Mouse (Mus musculus) neural tube, embryonic 15.5 days (tissue): ENCODE measurements around the gene Irf8. TPM values are rescaled to one million over a fixed set of nuclear protein-coding genes. Genes with fewer than 3 reads are reported as not detected.
"Not testable (repeated sequence)": the region's sequence is repeated elsewhere in the genome, so short reads cannot be mapped to it uniquely, and the experiment has no call there.

Source experiments
- ATAC-seq: fragments of 200-750 bp; cut with Nextera tagmentation; 2 replicates; pipeline ENCODE4 v1.8.0; 2017; ENCODE audit warnings: mild to moderate bottlenecking, moderate TSS enrichment, moderate library complexity; ENCODE audit not compliant: low FRiP score
- H3K27ac ChIP-seq: fragments of 300-500 bp; sonication (generic); replicated peaks from 2 replicates; pipeline ENCODE4 v1.5.1; 2015; ENCODE audit warnings: mild to moderate bottlenecking, inconsistent platforms
- H3K27me3 ChIP-seq: fragments of 300-500 bp; sonication (generic); replicated peaks from 2 replicates; pipeline ENCODE4 v1.6.1; 2015; ENCODE audit warnings: inconsistent platforms
- H3K36me3 ChIP-seq: fragments of 300-500 bp; sonication (generic); 2 replicates; pipeline ENCODE4 v1.6.1; 2015; ENCODE audit warnings: inconsistent platforms
- H3K4me1 ChIP-seq: fragments of 300-500 bp; sonication (generic); 2 replicates; pipeline ENCODE4 v1.6.1; 2015; ENCODE audit warnings: inconsistent platforms
- H3K4me2 ChIP-seq: fragments of 300-500 bp; sonication (generic); 2 replicates; pipeline ENCODE4 v1.6.1; 2015; ENCODE audit warnings: inconsistent platforms, mild to moderate bottlenecking, moderate library complexity
- H3K4me3 ChIP-seq: fragments of 300-500 bp; sonication (generic); replicated peaks from 2 replicates; pipeline ENCODE4 v1.5.1; 2015; ENCODE audit warnings: mild to moderate bottlenecking, inconsistent platforms
- H3K9ac ChIP-seq: fragments of 300-500 bp; sonication (generic); replicated peaks from 2 replicates; pipeline ENCODE4 v1.6.1; 2015; ENCODE audit warnings: mild to moderate bottlenecking, inconsistent platforms
- H3K9me3 ChIP-seq: fragments of 300-500 bp; sonication (generic); replicated peaks from 2 replicates; pipeline ENCODE4 v1.6.1; 2016; ENCODE audit warnings: inconsistent platforms
- WGBS: fragments of 180-500 bp; shearing (Covaris S2); methylation state at CpG from one replicate; pipeline ENCODE4 v1.1.7; 2015; ENCODE audit warnings: mixed read lengths; 5-methylcytosine and 5-hydroxymethylcytosine counted together
- polyA plus RNA-seq: library from polyadenylated mRNA; unstranded; fragments of >200 nt; fragmentation: Nextera tagmentation; extraction: Ambion mirVana; gene quantifications from 2 replicates; pipeline ENCODE4 v1.2.1, GENCODE M21; 2015

Irf8 gene
- polyA plus RNA-seq, 1 experiment from 2014 or later, result 4.9 TPM

DNA sequence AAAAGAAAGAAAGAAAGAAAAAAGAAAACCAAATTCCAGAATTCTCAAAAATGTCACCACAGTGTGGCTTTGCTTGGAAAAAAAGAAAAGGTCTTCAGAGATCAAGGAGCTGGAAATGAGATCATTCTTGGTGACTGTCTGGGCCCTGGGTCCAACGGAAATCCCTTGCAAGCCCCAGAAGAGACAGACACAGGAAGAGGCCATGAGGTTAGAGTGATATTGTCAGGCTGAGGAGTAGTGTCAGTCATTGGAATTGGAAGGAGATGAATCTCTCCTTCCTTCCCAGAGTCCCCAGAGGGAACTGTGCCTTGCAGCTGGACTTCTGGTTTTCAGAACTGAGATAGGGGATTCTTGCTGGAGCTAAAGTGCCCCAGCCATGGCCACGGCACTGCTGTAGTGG lies 36.6 kb upstream of the Irf8 start:
- H3K36me3 ChIP-seq, result no peaks in the 10 kb centered on the region
- no peaks in the 10 kb centered on the region for H3K27me3 ChIP-seq
- 82% methylated on average over 2 of the region's 2 CpGs for WGBS
- no peak overlapping the region for H3K27ac ChIP-seq
- H3K9ac ChIP-seq, result no peak overlapping the region
- no peaks in the 10 kb centered on the region for H3K9me3 ChIP-seq
- H3K4me1 ChIP-seq, result peaks cover 9% of the 10 kb centered on the region; the same call in 1 of the 2 replicates
- no peak for ATAC-seq
- no peak overlapping the region for H3K4me3 ChIP-seq
- no peak overlapping the region for H3K4me2 ChIP-seq

- ATAC-seq, result no peak
- no peak overlapping the region for H3K4me3 ChIP-seq
- peaks cover 9% of the 10 kb centered on the region; the same call in 1 of the 2 replicates for H3K4me1 ChIP-seq
- H3K36me3 ChIP-seq, result no peaks in the 10 kb centered on the region
- no peak overlapping the region for H3K27ac ChIP-seq
- no peak overlapping the region for H3K9ac ChIP-seq
- H3K9me3 ChIP-seq, result no peaks in the 10 kb centered on the region
- no peak overlapping the region for H3K4me2 ChIP-seq
- WGBS, result 93% methylated on average over 4 of the region's 4 CpGs
- no peaks in the 10 kb centered on the region for H3K27me3 ChIP-seq
These were observed 36.1 kb upstream of the Irf8 start for GRCm38 (mm10) chr8:120700053-120700452.

DNA sequence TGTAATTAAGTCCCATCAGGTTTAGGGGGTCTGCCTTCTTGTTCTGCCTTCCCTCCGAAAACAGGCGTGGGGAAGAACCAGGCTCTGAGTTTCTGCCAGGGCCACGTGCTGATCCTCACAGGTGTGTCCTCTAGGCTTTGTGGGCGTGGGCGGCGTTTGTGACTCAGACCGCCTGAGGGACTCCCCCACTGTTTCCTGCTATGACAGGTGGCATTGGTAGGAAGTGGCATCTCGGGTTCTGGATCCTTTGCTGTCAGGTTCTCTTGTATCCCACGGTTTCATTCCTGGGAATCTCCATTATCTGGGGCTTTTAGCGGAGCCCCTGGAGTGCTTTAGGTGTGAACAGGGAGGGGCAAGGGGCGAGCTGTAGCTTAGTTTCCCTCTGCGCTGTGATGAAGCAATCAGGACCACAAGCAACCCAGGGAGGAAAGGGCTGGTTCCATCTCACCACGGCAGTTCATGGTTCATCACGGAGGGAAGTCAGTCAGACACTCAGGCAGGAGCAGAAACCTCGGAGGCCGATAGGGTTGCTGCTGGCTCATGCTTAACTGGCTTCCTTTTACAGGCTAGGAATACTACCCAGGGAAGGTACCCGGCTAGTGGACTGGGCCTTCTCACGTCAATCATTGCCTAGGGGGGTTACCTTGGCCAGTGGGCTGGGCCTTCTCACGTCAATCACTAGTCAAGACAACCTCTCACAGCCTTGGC lies 34.2 kb upstream of the Irf8 start:
- 65% methylated on average over 19 of the region's 19 CpGs for WGBS
- Histone ChIP-seq H3K27me3 (no peaks in the 10 kb centered on the region; the same call in 1 of the 2 replicates), H3K27ac (no peak overlapping the region), H3K4me3 (no peak overlapping the region), H3K9ac (no peak overlapping the region), H3K4me2 (no peak overlapping the region), H3K36me3 (no peaks in the 10 kb centered on the region), H3K9me3 (no peaks in the 10 kb centered on the region), H3K4me1 (no peaks in the 10 kb centered on the region)
- no peak for ATAC-seq

DNA sequence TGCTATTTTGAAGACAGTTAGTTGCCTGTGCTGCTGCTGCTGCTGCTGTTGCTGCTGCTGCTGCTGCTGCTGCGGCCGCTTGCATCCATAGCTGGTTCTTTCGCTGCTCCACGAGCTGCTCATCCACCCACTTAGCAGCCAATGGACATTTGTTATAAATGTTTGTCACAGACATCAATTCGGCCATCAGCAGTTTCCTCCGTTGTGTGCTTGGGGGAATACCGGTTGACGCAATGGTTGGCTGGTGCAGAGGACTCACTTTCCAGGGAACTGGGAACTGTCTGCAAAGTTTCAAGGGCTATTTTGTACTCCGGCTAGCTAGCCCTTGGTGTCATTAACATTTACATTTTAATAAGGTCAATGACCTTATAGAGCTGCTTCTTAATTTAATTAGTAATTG lies 32.0 kb upstream of the Irf8 start:
- WGBS, result 22% methylated on average over 9 of the region's 9 CpGs
- no peak for ATAC-seq
- no peaks in the 10 kb centered on the region; the same call in 1 of the 2 replicates for H3K27me3 ChIP-seq

DNA sequence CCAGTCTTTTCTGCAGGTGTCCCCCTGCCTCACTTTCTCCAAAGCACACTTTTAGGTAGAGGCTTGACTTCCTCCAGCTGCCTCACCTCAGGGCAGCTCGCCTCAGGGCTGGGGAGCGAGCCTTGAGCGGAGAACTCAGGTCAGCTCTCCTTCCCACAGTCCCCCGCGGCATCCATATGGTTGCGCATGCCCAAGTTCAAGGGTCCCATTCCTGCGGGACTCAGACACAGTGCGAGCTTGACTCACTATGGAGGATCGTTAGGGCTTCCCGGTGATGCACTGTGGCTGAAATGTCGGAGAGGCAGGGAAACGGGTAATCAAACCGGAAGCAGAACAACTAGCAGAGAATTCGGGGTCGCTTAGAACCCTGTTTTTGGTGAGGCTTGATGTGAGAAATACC lies 31.0 kb upstream of the Irf8 start:
- ATAC-seq, result no peak
- no peak overlapping the region for H3K4me3 ChIP-seq
- no peak overlapping the region for H3K9ac ChIP-seq
- no peaks in the 10 kb centered on the region for H3K36me3 ChIP-seq
- no peaks in the 10 kb centered on the region for H3K9me3 ChIP-seq
- no peak overlapping the region for H3K4me2 ChIP-seq
- H3K27ac ChIP-seq, result no peak overlapping the region
- H3K4me1 ChIP-seq, result no peaks in the 10 kb centered on the region
- 72% methylated on average over 15 of the region's 15 CpGs for WGBS
- no peaks in the 10 kb centered on the region; the same call in 1 of the 2 replicates for H3K27me3 ChIP-seq

More for the DNA sequence above, 32.0 kb upstream of the Irf8 start:
- H3K4me3 ChIP-seq, result no peak overlapping the region
- H3K9ac ChIP-seq, result no peak overlapping the region
- no peaks in the 10 kb centered on the region for H3K36me3 ChIP-seq
- H3K4me1 ChIP-seq, result no peaks in the 10 kb centered on the region
- no peaks in the 10 kb centered on the region for H3K9me3 ChIP-seq
- no peak overlapping the region for H3K4me2 ChIP-seq
- no peak overlapping the region for H3K27ac ChIP-seq

GRCm38 (mm10) chr8:120706193-120706592 lies 30.0 kb upstream of the Irf8 start:
- Histone ChIP-seq H3K36me3 (no peaks in the 10 kb centered on the region), H3K27me3 (no peaks in the 10 kb centered on the region; the same call in 1 of the 2 replicates), H3K4me2 (no peak overlapping the region), H3K9ac (no peak overlapping the region), H3K27ac (no peak overlapping the region), H3K4me3 (no peak overlapping the region), H3K4me1 (no peaks in the 10 kb centered on the region), H3K9me3 (no peaks in the 10 kb centered on the region)
- WGBS, result 81% methylated on average over 3 of the region's 3 CpGs
- ATAC-seq, result no peak

DNA sequence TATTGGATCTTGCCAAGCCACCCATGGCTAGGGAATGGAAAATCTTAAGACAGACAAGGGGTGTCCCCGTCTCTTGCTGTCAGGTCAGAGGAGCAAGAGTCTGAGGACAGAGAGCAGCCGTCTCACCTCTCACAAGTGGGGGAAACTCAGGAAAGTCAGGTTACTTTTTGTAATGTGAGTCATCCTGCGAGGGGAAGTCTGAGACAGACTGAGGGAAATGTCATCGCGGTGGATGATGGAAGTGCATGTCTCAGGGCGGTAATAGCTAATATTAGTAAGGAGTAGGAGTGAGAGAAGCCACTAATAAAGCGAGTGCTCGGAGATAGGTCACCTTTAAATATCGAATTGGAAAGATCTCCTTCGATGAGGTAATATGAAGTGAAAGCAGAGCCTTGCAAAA lies 27.0 kb upstream of the Irf8 start:
- H3K4me2 ChIP-seq, result no peak overlapping the region
- H3K27ac ChIP-seq, result no peak overlapping the region
- H3K36me3 ChIP-seq, result no peaks in the 10 kb centered on the region
- ATAC-seq, result no peak
- H3K4me3 ChIP-seq, result no peak overlapping the region
- H3K27me3 ChIP-seq, result no peaks in the 10 kb centered on the region; the same call in 1 of the 2 replicates
- 82% methylated on average over 10 of the region's 10 CpGs for WGBS
- H3K4me1 ChIP-seq, result no peaks in the 10 kb centered on the region
- H3K9ac ChIP-seq, result no peak overlapping the region
- no peaks in the 10 kb centered on the region for H3K9me3 ChIP-seq

DNA sequence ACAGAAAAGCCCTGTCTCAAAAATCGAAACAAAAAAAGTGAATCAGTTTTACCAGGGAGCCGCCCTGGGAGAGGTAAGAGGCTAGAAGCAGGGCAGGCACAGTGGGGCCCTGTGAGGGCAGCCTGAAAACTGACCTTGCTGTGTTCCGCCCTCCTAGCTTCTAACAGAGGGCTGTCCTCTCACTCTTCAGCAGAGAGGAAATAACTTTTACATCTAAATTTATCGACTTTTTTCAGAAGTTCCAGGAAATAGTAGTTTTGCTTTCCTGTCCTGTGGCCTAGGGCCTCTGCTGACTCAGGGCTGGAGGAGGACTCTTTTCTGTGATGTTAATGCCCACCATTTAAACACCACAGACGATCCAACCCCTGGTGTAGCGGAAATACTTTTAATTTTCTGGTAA lies 21.0 kb upstream of the Irf8 start:
- ATAC-seq, result no peak
- 82% methylated on average over 6 of the region's 6 CpGs for WGBS

DNA sequence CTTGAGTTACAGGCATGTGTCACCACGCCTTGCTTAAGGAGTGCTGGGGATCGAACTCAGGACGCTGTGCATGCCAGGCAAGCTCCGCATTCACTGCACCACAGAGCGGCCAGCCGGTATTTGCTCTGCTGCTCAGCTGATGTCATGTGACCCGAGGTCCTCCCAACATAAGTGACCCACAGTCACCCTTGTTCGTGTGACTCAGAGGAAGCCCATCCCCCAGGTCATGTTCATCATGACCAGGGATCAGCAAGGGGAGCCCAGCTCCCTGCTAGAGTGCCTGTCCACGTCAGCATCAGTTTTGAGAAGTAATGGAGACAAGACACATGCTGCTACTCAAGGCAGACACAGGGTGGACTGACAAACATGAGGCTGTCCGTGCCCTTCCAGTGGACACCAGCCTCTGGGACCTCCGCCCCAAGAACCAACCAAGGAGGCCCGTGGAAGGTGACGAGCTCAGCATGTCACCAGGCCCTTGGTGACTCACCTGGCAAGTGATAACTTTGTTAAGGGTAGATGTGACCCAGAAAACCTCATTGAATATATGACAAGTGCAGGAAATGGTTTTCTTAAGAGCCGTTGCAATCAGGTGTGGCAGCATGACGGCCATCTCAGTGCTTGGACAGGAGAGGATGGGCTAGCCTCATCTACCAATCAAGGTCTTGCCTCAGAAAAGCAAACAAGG lies 20.0 kb upstream of the Irf8 start:
- no peaks in the 10 kb centered on the region for H3K36me3 ChIP-seq
- no peaks in the 10 kb centered on the region for H3K27me3 ChIP-seq
- WGBS, result 83% methylated on average over 15 of the region's 15 CpGs
- H3K9me3 ChIP-seq, result no peaks in the 10 kb centered on the region
- no peak for ATAC-seq
- H3K4me2 ChIP-seq, result no peak overlapping the region
- H3K9ac ChIP-seq, result no peak overlapping the region
- no peaks in the 10 kb centered on the region for H3K4me1 ChIP-seq
- H3K27ac ChIP-seq, result no peak overlapping the region
- no peak overlapping the region for H3K4me3 ChIP-seq

More for the DNA sequence above, 21.0 kb upstream of the Irf8 start:
- no peaks in the 10 kb centered on the region for H3K27me3 ChIP-seq
- no peaks in the 10 kb centered on the region for H3K9me3 ChIP-seq
- no peak overlapping the region for H3K27ac ChIP-seq
- no peak overlapping the region for H3K9ac ChIP-seq
- no peaks in the 10 kb centered on the region for H3K36me3 ChIP-seq
- H3K4me3 ChIP-seq, result no peak overlapping the region
- H3K4me2 ChIP-seq, result no peak overlapping the region
- no peaks in the 10 kb centered on the region for H3K4me1 ChIP-seq

DNA sequence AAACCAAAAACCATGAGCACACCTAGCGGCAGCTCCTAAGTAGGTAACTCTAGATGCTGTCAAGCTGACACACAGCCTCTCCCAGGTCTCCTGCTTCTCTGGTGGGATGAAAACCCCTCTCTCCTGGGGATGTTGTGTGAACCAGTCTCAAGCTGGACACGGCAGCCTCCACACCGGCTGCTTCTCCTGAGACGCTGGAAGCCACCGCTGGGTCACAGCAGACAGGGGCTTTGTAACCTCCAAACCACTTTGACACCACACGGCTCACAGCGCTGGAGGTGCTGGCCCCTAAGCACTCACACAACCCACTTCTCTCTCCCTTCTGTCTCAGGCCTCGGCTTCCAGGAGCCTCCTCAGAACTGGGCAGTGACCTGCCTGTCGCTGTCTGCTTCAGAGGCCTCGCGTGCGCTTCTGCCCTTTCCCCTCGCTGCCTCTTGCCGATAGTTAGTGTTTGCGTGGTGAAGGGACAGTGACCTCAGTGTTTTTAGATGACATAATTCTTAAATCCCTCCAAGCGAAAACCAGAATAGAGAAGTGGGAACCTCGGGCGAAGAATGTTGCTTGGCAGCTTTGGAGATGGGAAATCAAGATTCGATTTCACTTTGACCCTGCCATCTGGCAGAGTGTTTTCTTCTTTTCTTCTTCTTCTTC lies 16.4 kb upstream of the Irf8 start:
- H3K4me1 ChIP-seq, result no peaks in the 10 kb centered on the region
- ATAC-seq, result no peak
- H3K27me3 ChIP-seq, result no peaks in the 10 kb centered on the region
- no peak overlapping the region for H3K27ac ChIP-seq
- H3K4me2 ChIP-seq, result no peak overlapping the region
- H3K36me3 ChIP-seq, result no peaks in the 10 kb centered on the region
- 78% methylated on average over 19 of the region's 19 CpGs for WGBS
- no peak overlapping the region for H3K4me3 ChIP-seq
- H3K9ac ChIP-seq, result no peak overlapping the region
- no peaks in the 10 kb centered on the region for H3K9me3 ChIP-seq

- H3K9ac ChIP-seq, result no peak overlapping the region
- ATAC-seq, result no peak
- H3K27ac ChIP-seq, result no peak overlapping the region
- no peak overlapping the region for H3K4me2 ChIP-seq
- whole genome bisulfite sequencing, result 73% methylated on average over 6 of the region's 6 CpGs
- no peak overlapping the region for H3K4me3 ChIP-seq
- no peaks in the 10 kb centered on the region for H3K4me1 ChIP-seq
- H3K27me3 ChIP-seq, result no peaks in the 10 kb centered on the region
- H3K9me3 ChIP-seq, result no peaks in the 10 kb centered on the region
- H3K36me3 ChIP-seq, result no peaks in the 10 kb centered on the region
These were observed 13.1 kb upstream of the Irf8 start for GRCm38 (mm10) chr8:120723025-120723424.

- not testable (repeated sequence) for H3K4me1 ChIP-seq, H3K27me3 ChIP-seq, H3K27ac ChIP-seq, H3K9ac ChIP-seq, ATAC-seq, H3K4me2 ChIP-seq, H3K4me3 ChIP-seq, H3K9me3 ChIP-seq, H3K36me3 ChIP-seq
- 93% methylated on average over 4 of the region's 4 CpGs for WGBS
These were observed 12.1 kb upstream of the Irf8 start for GRCm38 (mm10) chr8:120724096-120724495.
